Mouse (Mus musculus) midbrain, embryonic 16.5 days (tissue): ENCODE measurements around the gene Sorl1. TPM values are rescaled to one million over a fixed set of nuclear protein-coding genes. Genes with fewer than 3 reads are reported as not detected.
A peak's percentile ranks its signal among the peaks of the same experiment; 100 is the strongest.

Experiments used
- ATAC-seq: fragments of 200-750 bp; cut with Nextera tagmentation; 2 replicates; pipeline ENCODE4 v1.8.0; 2017; ENCODE audit warnings: moderate TSS enrichment
- H3K27ac ChIP-seq: fragments of 300-500 bp; sonication (generic); 2 replicates; pipeline ENCODE4 v1.5.1; 2014; ENCODE audit warnings: mild to moderate bottlenecking, low read length, mixed read lengths
- H3K27me3 ChIP-seq: fragments of 300-500 bp; sonication (generic); 2 replicates; pipeline ENCODE4 v1.6.1; 2014; ENCODE audit warnings: low read depth, low read length, mixed read lengths; ENCODE audit not compliant: control insufficient read depth, insufficient read depth
- H3K36me3 ChIP-seq: fragments of 300-500 bp; sonication (generic); 2 replicates; pipeline ENCODE4 v1.6.1; 2014; ENCODE audit warnings: mild to moderate bottlenecking, low read length, moderate library complexity, mixed read lengths; ENCODE audit not compliant: control insufficient read depth, insufficient read depth
- H3K4me1 ChIP-seq: fragments of 300-500 bp; sonication (generic); 2 replicates; pipeline ENCODE4 v1.6.1; 2014; ENCODE audit warnings: mild to moderate bottlenecking, low read length, mixed read lengths; ENCODE audit not compliant: control insufficient read depth, insufficient read depth
- H3K4me2 ChIP-seq: fragments of 300-500 bp; sonication (generic); 2 replicates; pipeline ENCODE4 v1.6.1; 2014; ENCODE audit warnings: mild to moderate bottlenecking, low read length, mixed read lengths
- H3K4me3 ChIP-seq: fragments of 300-500 bp; sonication (generic); 2 replicates; pipeline ENCODE4 v1.5.1; 2014; ENCODE audit warnings: low read depth, mild to moderate bottlenecking, low read length, moderate library complexity, mixed read lengths
- H3K9ac ChIP-seq: fragments of 300-500 bp; sonication (generic); 2 replicates; pipeline ENCODE4 v1.6.1; 2014; ENCODE audit warnings: low read depth, low read length, mixed read lengths
- H3K9me3 ChIP-seq: fragments of 300-500 bp; sonication (generic); replicated peaks from 2 replicates; pipeline ENCODE4 v1.6.1; 2014; ENCODE audit warnings: mild to moderate bottlenecking, low read length, mixed read lengths; ENCODE audit not compliant: control insufficient read depth, poor library complexity, severe bottlenecking
- WGBS: fragments of 180-500 bp; shearing (Covaris S2); extraction: QIAGEN DNeasy Blood & Tissue Kit; methylation state at CpG from one replicate; pipeline ENCODE4 v1.1.7; 2014; 5-methylcytosine and 5-hydroxymethylcytosine counted together
- polyA plus RNA-seq: library from polyadenylated mRNA; unstranded; fragments of >200 nt; fragmentation: Nextera tagmentation; extraction: Ambion mirVana; gene quantifications from 2 replicates; pipeline ENCODE4 v1.2.1, GENCODE M21; 2015

Sorl1 gene
- polyA plus RNA-seq, 1 experiment from 2014 or later, result 6.8 TPM

GRCm38 (mm10) chr9:41935373-41935971 lies 188.6 kb downstream of the Sorl1 start:
- H3K9ac ChIP-seq, result peak overlapping the region; percentile 78
- H3K4me2 ChIP-seq, result peak overlapping the region; percentile 88
- no peaks in the 10 kb centered on the region for H3K36me3 ChIP-seq
- no peaks in the 10 kb centered on the region for H3K27me3 ChIP-seq
- no peaks in the 10 kb centered on the region for H3K9me3 ChIP-seq
- ATAC-seq, result peak; percentile 92
- H3K4me3 ChIP-seq, result peak overlapping the region; percentile 34
- H3K4me1 ChIP-seq, result peaks cover 37% of the 10 kb centered on the region
- H3K27ac ChIP-seq, result peak overlapping the region; percentile 99
- under 1% methylated on average over 21 of the region's 21 CpGs for WGBS

GRCm38 (mm10) chr9:41934848-41935372 lies 189.2 kb downstream of the Sorl1 start:
- Histone ChIP-seq H3K27me3 (no peaks in the 10 kb centered on the region), H3K9ac (peak overlapping the region; percentile 78), H3K36me3 (no peaks in the 10 kb centered on the region), H3K4me2 (peak overlapping the region; percentile 88), H3K9me3 (no peaks in the 10 kb centered on the region), H3K4me3 (peak overlapping the region; percentile 34), H3K27ac (peak overlapping the region; percentile 99), H3K4me1 (peaks cover 37% of the 10 kb centered on the region)
- 14% methylated on average over 10 of the region's 10 CpGs for WGBS
- 0 out of 2 replicates have a peak, but pooled peaks have one; percentile 6 for ATAC-seq

- ATAC-seq, result no peak
- no peak overlapping the region for H3K4me2 ChIP-seq
- H3K9ac ChIP-seq, result no peak overlapping the region
- no peak overlapping the region for H3K4me3 ChIP-seq
- H3K9me3 ChIP-seq, result no peaks in the 10 kb centered on the region
- no peak overlapping the region for H3K27ac ChIP-seq
- no peaks in the 10 kb centered on the region for H3K27me3 ChIP-seq
- H3K36me3 ChIP-seq, result no peaks in the 10 kb centered on the region
- 69% methylated on average over 5 of the region's 5 CpGs for WGBS
- H3K4me1 ChIP-seq, result peaks cover 5% of the 10 kb centered on the region
Measured at GRCm38 (mm10) chr9:41929986-41930385, 194.1 kb downstream of the Sorl1 start.

- Histone ChIP-seq H3K4me3 (no peak overlapping the region), H3K4me1 (no peaks in the 10 kb centered on the region), H3K36me3 (no peaks in the 10 kb centered on the region), H3K27ac (no peak overlapping the region), H3K4me2 (no peak overlapping the region), H3K27me3 (no peaks in the 10 kb centered on the region), H3K9me3 (no peaks in the 10 kb centered on the region; the same call in 1 of the 2 replicates), H3K9ac (no peak overlapping the region)
- WGBS, result 60% methylated on average over 4 of the region's 4 CpGs
- ATAC-seq, result no peak
Measured at GRCm38 (mm10) chr9:41925721-41926120, 198.4 kb downstream of the Sorl1 start.

GRCm38 (mm10) chr9:41924140-41924539 lies 200.0 kb downstream of the Sorl1 start:
- H3K27me3 ChIP-seq, result no peaks in the 10 kb centered on the region
- H3K4me3 ChIP-seq, result no peak overlapping the region
- H3K9ac ChIP-seq, result no peak overlapping the region
- H3K4me2 ChIP-seq, result no peak overlapping the region
- ATAC-seq, result no peak
- H3K36me3 ChIP-seq, result no peaks in the 10 kb centered on the region
- H3K27ac ChIP-seq, result no peak overlapping the region
- peaks cover 2% of the 10 kb centered on the region; the same call in 1 of the 2 replicates for H3K4me1 ChIP-seq
- H3K9me3 ChIP-seq, result no peaks in the 10 kb centered on the region; the same call in 1 of the 2 replicates
- WGBS, result 39% methylated on average over 2 of the region's 2 CpGs

- ATAC-seq, result no peak
- Histone ChIP-seq H3K9me3 (no peaks in the 10 kb centered on the region; the same call in 1 of the 2 replicates), H3K36me3 (no peaks in the 10 kb centered on the region), H3K27ac (no peak overlapping the region), H3K4me2 (no peak overlapping the region), H3K27me3 (no peaks in the 10 kb centered on the region), H3K4me1 (peaks cover 9% of the 10 kb centered on the region; the same call in 1 of the 2 replicates), H3K4me3 (no peak overlapping the region), H3K9ac (no peak overlapping the region)
- 87% methylated on average over 6 of the region's 6 CpGs for WGBS
Measured at GRCm38 (mm10) chr9:41922416-41922815, 201.7 kb downstream of the Sorl1 start.

- Histone ChIP-seq H3K4me1 (peaks cover 13% of the 10 kb centered on the region; the same call in 1 of the 2 replicates), H3K27me3 (no peaks in the 10 kb centered on the region), H3K27ac (peak overlapping the region; percentile 76), H3K36me3 (no peaks in the 10 kb centered on the region), H3K9me3 (no peaks in the 10 kb centered on the region; the same call in 1 of the 2 replicates), H3K9ac (no peak overlapping the region; the same call in 1 of the 2 replicates), H3K4me3 (no peak overlapping the region), H3K4me2 (no peak overlapping the region; the same call in 1 of the 2 replicates)
- ATAC-seq, result peak; percentile 83
- WGBS, result 13% methylated on average over 14 of the region's 14 CpGs
Measured at GRCm38 (mm10) chr9:41918657-41919380, 205.3 kb downstream of the Sorl1 start.

- no peaks in the 10 kb centered on the region for H3K27me3 ChIP-seq
- no peaks in the 10 kb centered on the region; the same call in 1 of the 2 replicates for H3K9me3 ChIP-seq
- peak overlapping the region; percentile 76 for H3K27ac ChIP-seq
- H3K4me1 ChIP-seq, result peaks cover 13% of the 10 kb centered on the region; the same call in 1 of the 2 replicates
- H3K4me2 ChIP-seq, result peak overlapping the region; percentile 22; the same call in 1 of the 2 replicates
- 0 out of 2 replicates have a peak, but pooled peaks have one; percentile 4 for ATAC-seq
- H3K9ac ChIP-seq, result peak overlapping the region; percentile 39; the same call in 1 of the 2 replicates
- no peak overlapping the region for H3K4me3 ChIP-seq
- no peaks in the 10 kb centered on the region for H3K36me3 ChIP-seq
- WGBS, result 43% methylated on average over 4 of the region's 4 CpGs
Measured at GRCm38 (mm10) chr9:41918155-41918554, 205.9 kb downstream of the Sorl1 start.
